ENCODE assay signal across 17 mouse cellular contexts in genomic region chr11:50155785-50156184, GRCm38 (mm10).
"Had no signal": no experiment of that assay in that cellular context is flagged by ENCODE, and none has a peak within 500 bp of the region (broad histone marks: within the 10 kb centered on the region; RNA-seq: fewer than 3 reads in every experiment).

No protein-coding gene starts in this region.

- H3K9ac ChIP-seq: limb, embryonic 13.5 days; liver, embryonic 12.5 days; liver, embryonic 15.5 days; lung, embryonic 15.5 days; midbrain, embryonic 12.5 days; midbrain, embryonic 15.5 days had no signal

- H3K27me3 ChIP-seq: limb, embryonic 13.5 days; liver, embryonic 12.5 days; liver, embryonic 15.5 days; lung, embryonic 15.5 days; midbrain, embryonic 12.5 days; midbrain, embryonic 15.5 days had no signal

- H3K27ac ChIP-seq: kidney, postnatal 0 days; layer of hippocampus, adult 2 months; limb, embryonic 10.5 days; limb, embryonic 13.5 days; liver, embryonic 12.5 days; liver, embryonic 15.5 days; lung, embryonic 15.5 days; macrophage; midbrain, embryonic 12.5 days; midbrain, embryonic 15.5 days had no signal

- H3K9me3 ChIP-seq: limb, embryonic 10.5 days; limb, embryonic 13.5 days; liver, embryonic 12.5 days; liver, embryonic 15.5 days; lung, embryonic 15.5 days; midbrain, embryonic 12.5 days; midbrain, embryonic 15.5 days had no signal

- H3K4me2 ChIP-seq: limb, embryonic 13.5 days; liver, embryonic 12.5 days; liver, embryonic 15.5 days; lung, embryonic 15.5 days; midbrain, embryonic 12.5 days; midbrain, embryonic 15.5 days had no signal

- H3K4me3 ChIP-seq: layer of hippocampus, adult 2 months; limb, embryonic 10.5 days; limb, embryonic 13.5 days; liver, embryonic 12.5 days; liver, embryonic 15.5 days; lung, embryonic 15.5 days; midbrain, embryonic 12.5 days; midbrain, embryonic 15.5 days had no signal

- H3K4me1 ChIP-seq: limb, embryonic 10.5 days; limb, embryonic 13.5 days; midbrain, embryonic 12.5 days; midbrain, embryonic 15.5 days had no signal

- ATAC-seq: liver, embryonic 12.5 days; midbrain, embryonic 15.5 days had no signal

- DNase-seq: kidney, postnatal 25 days; layer of hippocampus, adult 9-11 months; liver; lung, adult 18-20 months; thymus, adult 2 months; thymus, postnatal 14 days; thymus, postnatal 4 days had no signal
